Mouse (Mus musculus): Measurements from ENCODE around the gene Fkbp1a.

- TF ChIP-seq CTCF (IDR thresholded peaks at IDR 0.05; ENCODE audit: low read depth) (no peak), EP300 (IDR thresholded peaks at IDR 0.05; ENCODE audit: low read depth) (no peak)
Observed at GRCm38 (mm10) chr2:151609974-151610373, 67.7 kb downstream of the Fkbp1a start.

All from liver, postnatal 0 days (tissue).